Mouse (Mus musculus) G1E-ER4 (cell line): ENCODE measurements around the gene Chchd4. TPM values are rescaled to one million over a fixed set of nuclear protein-coding genes. Genes with fewer than 3 reads are reported as not detected.

ENCODE experiments used
- GATA1 ChIP-seq: IDR thresholded peaks from one replicate; pipeline ENCODE4 v1.8.0; 2012; ENCODE audit warnings: low read length, inconsistent platforms
- polyA plus RNA-seq: library from polyadenylated mRNA; stranded (reverse); fragments of >175 nt; gene quantifications from 2 replicates; pipeline ENCODE4 v1.2.3, GENCODE M21; 2012

The Chchd4 gene
- polyA plus RNA-seq, 1 experiment, result 20.6 TPM

DNA sequence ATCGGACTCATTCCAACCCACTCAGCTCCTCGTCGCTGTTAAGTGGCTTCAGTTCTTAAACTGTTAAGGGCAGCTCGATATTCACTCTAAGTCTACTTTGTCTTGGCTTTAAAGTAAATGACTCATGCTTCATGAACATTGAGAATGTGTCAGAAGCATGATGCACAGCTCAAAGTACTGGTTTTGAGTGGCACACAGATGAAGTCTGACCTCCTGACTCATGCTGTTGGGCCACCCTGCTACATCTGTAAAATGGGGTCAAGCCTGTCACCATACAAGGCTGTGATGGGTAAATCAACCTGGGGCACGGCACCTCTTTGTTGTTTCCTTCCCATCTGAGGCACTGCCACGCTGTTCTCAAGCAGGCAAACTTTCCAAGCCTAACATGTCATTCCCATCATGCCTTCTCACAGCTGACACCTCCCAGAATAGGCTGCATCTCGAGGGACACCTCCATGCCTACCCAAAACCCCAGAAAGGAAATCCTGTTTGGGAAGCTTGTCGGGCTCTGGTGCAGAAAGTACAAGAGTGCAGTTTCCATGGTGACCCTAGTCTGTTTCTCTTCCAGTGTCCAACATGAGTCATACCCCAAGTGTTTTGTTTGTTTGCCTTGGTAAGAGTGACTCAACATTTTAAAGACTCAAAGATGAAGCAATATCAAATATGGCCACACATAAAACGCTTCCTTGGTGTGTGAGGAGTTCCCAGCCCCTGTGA is 15.3 kb upstream of the Chchd4 start:
- TF ChIP-seq GATA1, result no peak

DNA sequence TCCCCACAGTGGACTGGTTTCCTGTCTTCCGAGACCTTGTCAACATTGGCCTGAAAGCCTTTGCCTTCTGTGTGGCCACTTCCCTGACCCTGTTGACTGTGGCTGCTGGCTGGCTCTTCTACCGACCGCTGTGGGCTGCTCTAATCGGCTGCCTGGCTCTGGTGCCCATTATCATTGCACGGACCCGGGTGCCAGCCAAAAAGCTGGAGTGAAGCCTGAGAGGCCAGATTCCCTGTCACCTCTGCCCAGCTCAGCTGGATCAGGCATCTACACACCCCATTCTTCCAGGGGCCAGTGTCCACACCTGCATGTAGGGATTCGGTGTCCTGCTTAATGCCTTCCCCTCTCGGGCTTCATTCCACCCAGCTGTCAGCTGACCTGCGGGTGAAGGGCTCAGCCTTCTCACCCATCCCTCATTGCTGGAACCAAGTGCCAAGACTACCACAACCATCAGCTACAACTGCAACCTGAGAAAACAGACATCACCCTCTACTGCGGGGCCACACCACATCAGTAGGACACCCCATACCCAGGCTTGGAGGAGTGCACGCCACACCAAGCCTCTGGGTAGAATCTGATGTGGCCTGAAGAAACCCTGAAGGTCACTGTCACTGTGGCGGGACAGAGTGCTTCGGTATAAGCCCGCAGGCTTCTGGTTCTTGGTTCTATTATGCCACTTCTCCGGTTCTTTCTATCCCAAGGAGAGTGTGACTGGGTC is 13.5 kb upstream of the Chchd4 start:
- TF ChIP-seq GATA1, result no peak

DNA sequence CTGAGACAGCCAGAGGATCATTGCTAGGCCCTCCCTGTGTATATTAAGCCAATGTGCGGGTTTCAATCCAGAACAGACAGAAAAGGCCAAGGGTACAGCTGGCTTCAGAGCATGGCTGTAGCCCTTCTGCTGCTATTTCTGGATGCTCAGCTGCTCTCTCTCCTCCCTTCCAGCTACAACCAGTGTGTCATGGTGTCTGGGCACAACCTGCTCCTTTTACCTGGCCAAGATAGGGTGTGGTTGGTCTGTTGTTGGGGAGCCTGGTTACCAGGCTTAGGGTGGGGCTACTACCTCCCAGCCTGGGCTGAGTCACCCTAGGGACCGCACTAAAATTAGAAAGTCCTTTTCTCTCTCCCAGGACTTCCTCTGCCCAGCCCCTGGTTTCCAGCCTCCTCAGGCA is 10.0 kb upstream of the Chchd4 start:
- no peak for TF ChIP-seq GATA1

DNA sequence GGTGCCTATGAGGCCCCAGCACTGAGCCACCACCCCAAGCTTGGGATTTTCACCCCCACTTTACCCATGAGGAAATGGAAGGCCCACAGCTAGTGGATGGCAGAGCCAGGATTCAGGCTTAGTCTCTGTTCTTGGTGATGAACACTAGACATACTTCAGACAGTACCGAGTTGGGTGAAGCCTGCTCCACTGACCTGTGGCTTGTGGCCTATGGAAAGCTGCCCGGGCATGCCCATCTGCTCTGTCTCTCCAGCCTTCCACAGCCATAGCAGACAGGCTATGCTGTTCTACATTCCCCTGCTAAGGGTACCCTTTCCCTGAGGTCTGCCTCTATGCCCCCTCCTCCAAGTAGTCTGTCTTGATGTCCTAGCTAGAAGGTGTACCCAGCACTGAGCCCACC is 3.2 kb upstream of the Chchd4 start:
- no peak for TF ChIP-seq GATA1

DNA sequence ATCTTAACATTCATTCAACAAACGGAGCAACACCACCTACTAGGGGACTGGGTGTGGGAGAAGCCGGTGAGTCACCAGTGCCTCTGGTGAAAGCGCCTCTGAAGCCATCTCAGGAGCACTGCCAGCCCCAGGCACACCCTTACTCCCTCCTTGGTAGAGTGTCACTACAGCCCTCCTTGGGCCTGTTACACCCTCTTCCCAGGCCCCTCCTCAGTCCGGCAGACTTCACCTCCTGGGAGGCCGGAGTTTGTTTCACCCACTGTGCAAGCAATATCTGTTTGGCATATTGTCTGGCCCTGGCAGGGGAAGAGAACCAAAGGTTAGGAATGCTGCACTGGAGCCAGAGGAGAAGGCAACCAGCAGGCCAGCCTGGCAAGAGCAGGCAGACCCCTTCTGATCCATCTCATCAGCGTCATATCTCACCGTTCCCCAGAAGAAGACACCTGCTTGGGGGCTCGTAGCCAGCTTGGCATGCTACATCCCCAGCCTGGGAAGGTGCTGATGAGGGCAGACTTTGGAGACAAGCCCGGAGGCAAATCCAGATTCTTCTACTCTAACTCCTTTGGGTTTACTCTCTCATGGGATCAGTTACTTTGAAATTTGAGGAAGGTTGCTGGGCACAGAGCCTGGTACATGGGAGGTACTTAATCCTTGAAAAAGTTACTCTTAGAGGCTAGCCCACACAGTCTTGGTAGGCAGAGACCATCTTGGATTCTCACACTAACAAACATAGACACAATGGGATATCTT is 1.3 kb upstream of the Chchd4 start:
- TF ChIP-seq GATA1, result no peak

DNA sequence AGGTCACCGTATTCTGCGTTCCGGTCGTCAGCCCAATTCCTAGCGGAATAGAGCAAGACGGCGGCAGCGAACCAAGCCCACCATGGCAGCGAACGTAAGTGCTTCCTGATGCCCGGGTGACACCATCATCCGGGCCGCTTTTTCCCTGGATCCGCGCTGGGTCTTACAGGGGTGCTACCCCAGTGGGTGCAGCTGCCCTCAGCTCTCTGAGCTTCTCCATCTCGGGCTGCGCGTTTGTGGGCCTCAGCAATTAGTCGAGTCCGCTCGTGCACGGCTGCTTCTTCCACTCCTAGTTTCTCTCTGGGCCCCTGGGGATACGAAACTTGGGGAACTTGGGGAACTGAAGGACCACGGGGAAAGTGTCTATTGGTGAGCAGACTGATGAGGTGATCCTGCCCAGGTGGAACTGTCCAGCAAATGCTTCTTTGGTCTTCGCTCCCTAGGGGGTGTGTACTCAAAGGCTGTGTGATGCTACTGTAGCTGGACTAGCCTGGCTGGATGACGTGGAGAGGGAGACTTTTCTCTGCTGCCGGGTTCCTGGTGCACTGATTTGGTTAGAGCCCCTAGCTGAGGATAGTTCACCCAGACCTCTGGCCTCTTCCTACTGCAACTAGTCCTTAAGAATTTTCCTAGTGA is 577 bp upstream of the Chchd4 start:
- no peak for TF ChIP-seq GATA1

DNA sequence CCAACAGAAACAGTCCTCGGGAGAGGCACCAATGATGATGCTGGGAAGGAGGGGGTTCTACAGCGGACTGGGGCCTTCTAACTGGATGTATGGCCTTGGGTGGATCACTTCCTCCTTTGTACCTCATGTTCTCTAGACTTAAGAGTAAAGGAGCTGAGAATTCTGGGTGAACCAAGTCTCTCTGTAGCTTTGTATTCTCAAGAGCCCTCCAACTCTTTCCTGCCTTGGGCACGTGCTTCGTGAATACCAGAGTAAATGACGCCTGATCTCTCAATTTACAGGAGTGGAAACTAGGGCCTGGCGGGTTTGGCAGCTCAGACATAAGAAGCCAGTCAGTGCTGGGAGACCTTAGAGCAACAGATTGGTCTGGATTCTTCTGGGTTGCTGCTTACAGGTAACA is 1.0 kb downstream of the Chchd4 start:
- no peak for TF ChIP-seq GATA1

DNA sequence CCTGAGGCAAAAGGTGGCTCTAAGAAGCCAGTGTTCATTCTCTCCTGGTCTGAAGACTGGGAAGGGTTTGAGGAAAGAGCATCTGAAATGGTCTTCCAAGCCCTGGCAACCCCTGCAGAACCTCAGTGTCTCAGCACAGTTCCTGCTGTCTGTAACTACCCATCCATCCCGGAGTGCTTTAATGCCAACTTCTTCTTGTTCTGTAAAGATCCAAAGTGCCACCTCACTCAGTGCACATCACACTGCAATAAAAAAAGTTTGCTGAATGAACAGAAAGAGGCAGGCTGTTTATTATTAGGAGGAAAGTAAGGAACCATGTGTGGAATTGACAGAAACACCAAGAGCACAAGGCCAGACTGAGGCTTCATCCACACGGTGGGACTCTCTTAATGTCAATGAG is 2.6 kb downstream of the Chchd4 start:
- TF ChIP-seq GATA1, result no peak

DNA sequence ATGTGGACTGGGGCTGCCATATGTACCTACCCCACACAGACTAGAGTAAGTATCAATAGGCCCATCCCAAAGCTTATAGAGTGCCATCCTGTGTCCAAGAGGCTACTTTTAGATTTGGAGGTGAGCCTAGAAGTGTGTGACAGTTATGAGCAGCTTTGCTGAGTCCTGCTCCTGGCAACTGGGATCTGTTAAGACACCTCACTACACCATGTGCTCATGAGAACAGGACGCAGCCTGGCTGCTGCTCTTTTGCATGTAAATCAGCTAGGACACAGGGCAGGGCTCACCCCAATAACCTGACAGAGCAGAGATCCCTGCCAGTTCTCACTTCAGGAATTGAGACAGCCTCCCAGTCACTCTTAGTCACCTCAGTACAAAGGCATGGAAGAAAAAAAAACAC is 6.2 kb downstream of the Chchd4 start:
- no peak for TF ChIP-seq GATA1

DNA sequence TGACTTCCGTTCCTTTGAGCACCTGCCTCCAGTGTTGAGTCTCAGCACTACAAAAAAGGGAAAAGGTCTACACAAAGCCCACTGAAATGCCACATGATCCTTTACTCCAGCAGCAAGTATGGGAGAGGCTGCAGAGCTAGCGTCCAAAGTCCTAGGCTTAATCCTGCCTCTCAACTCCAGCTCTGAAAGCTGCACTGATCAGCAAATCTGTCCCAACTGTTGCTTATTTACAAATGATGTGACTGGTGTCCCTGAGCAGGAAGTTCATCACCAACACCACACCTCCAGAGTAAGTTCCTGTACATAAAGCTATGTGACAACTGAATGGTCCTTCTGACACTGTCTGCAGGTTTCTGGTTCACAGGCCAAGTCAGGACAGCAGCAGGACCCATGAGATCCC is 7.6 kb downstream of the Chchd4 start:
- no peak for TF ChIP-seq GATA1

DNA sequence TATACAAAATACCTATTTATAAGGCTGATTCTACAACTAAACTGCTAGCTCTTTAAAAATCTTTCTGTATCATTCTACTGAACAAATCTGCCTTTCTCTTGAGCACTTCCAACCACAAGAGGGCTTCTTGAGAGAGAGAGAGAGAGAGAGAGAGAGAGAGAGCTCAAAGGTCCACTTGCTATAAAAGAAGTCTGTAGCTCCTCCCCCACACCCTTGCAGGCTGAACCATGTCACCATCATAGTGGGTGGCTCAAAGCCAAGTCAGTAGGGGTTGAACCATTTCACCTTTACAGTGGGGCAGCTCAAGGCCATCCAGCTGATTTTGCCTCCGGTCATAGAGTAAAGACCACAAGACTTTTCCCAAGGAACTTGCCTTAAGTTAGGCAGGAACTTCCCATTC is 13.9 kb downstream of the Chchd4 start:
- TF ChIP-seq GATA1, result no peak

DNA sequence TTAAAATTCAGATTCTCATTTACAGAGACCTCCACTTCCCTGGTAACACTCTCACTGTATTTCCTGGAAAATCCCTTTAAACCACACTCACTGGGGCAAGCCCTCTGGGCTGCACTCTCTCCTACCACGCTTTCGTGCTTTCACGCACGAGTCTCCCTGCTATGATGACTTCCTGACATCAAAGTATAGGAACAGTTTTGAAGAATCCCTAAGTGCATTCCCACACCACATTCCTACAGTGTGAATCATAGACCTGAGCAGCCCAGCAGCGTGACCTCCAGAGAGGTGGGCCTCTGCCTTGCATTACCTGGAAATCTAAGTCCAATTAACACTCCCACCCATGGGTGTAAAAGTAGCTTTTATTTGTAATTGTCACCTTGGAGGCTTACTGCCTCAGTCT is 18.8 kb downstream of the Chchd4 start:
- TF ChIP-seq GATA1, result no peak

DNA sequence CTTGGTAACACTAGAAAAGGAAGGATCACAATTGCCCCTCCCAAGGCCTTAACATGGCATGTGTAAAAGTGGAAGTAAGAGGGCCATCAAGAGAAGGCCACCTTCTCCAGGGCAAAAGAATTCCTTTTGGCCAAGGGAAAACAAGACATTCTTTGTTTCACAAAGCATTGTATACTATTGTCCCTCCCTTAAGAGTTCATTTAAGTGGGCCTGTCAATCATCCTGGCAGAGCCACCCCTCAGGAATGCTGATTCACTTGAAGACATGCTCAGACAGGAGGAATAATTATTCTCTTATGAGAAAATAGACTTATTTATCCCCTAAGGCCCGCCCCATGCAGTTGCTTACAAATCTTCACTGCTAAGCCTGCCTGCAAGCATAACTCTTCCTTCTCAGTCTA is 21.3 kb downstream of the Chchd4 start:
- no peak for TF ChIP-seq GATA1

DNA sequence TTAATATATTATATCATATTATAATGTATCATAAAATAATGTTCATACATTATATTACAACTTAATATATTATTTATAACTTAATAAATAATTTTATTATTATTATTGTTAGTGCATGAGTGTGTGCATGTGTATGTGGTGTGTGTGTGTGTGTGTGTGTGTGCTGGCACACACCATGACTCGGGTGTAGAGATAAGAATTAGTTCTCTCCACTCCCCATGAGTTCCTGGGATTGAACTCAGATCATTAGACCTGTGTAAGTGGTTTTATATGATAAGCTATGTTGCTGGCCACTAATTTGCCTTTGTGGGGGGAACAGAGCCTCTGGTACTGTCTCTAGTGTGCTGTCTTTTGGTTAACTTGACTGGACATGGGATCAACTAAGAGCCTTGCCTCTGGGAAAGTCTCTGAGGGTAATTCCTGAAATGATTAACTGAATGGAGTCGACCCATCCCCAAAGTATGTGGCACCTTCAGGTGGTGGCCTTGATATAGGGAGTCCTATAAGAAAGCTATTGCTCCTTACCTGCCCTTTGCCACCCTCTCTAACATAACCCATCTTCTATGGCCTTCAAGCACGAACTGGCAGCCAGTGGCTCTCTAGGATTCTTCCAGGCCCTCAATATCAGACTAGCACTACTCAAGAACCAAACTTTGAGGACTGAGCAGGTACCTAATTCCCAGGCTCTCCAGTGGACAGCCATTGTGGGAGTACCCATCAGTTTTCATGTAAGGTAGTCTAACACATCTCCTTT is 23.7 kb downstream of the Chchd4 start:
- TF ChIP-seq GATA1, result no peak

DNA sequence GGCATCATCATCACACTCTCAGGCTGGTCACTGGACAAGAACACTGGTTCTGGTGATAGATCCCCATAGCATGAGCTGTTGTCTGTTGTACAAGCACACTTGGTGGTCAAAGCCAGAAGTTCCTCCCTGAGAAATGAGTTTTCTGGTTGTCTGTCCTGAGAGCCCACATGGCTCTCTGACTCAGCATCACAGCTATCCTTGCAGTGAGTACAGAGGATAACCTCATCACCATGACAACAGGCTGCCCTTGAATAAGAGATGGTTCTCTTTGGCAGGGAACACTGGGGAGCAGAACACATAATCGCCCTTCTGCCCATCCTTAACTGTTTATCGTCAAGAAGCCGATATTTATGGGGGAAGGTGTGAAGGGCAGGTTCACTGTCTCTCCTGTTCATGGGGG is 28.0 kb downstream of the Chchd4 start:
- TF ChIP-seq GATA1, result no peak
